Mouse (Mus musculus): ENCODE data around the gene Naa50. TPM values are rescaled to one million over a fixed set of nuclear protein-coding genes. Genes with fewer than 3 reads are reported as not detected.

Gene Naa50
- 98.7 and 103 TPM in 2 replicates for polyA plus RNA-seq (2016; fragmentation: Nextera tagmentation; extraction: Ambion mirVana)

DNA sequence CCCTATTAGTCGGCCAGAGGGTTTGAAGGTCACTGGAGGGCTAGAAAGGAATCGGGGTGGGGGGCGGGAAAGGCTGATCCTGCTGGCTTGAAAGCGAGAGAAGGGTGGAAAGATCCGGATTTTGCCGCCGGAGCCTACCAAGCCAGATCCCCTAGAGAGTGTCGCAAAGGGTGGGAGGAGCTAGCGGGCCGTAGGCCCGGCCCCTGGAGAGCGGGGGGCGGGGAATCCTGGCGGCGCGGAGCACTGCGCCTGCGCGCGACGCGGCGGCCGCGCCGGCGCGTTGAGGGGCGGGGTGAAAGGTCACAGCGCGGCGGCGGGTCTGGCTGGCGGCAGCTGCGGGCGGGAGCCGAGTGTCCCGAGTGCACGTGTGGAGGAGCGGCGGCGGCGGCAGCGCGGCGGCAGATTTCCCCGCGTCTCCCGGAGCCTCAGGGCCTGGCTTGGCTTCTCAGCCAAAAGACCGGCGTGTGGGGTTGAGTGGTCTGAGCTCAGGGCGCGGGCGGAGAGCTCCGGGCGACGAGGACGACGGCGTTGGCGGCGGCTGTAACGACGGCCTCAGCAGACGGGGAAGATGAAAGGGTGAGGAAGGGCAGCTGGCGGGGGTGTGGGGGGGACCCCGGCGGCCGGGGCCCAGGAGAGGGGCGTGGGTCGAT lies at the start of gene Naa50, which contains the start of gene Atp6v1a:
Gene Naa50, plus strand, starts transcription at position 295 of the 650 bp plus-strand sequence.
Gene Atp6v1a, minus strand, starts transcription at position 170 of the 650 bp plus-strand sequence.
- peak within 1 kb of the TSS; percentile 98 for H3K4me2 ChIP-seq
- H3K27ac ChIP-seq (ENCODE audit: poor library complexity, severe bottlenecking): peak within 1 kb of the TSS; percentile 98
- peaks cover 8% of the 10 kb centered on the region for H3K4me1 ChIP-seq (replicated peaks)
- no peaks in the 10 kb centered on the region for H3K36me3 ChIP-seq
- H3K27me3 ChIP-seq (replicated peaks): no peaks in the 10 kb centered on the region
- ATAC-seq (ENCODE audit: insufficient number of reproducible peaks, low FRiP score): peak; percentile 90
- H3K9me3 ChIP-seq (replicated peaks): no peaks in the 10 kb centered on the region
- WGBS: under 1% methylated on average over 64 of the region's 71 CpGs
- peak within 1 kb of the TSS; percentile 90 for H3K9ac ChIP-seq
- peak within 1 kb of the TSS; percentile 92 for H3K4me3 ChIP-seq

GRCm38 (mm10) chr16:44099377-44099776 lies 40.3 kb upstream of the Naa50 start:
- Histone ChIP-seq H3K36me3 (peaks cover 82% of the 10 kb centered on the region), H3K27ac (ENCODE audit: poor library complexity, severe bottlenecking) (no peak overlapping the region), H3K4me1 (replicated peaks) (no peaks in the 10 kb centered on the region), H3K9ac (no peak overlapping the region), H3K4me2 (no peak overlapping the region), H3K9me3 (replicated peaks) (no peaks in the 10 kb centered on the region), H3K4me3 (no peak overlapping the region), H3K27me3 (replicated peaks) (no peaks in the 10 kb centered on the region)
- no peak for ATAC-seq (ENCODE audit: insufficient number of reproducible peaks, low FRiP score)
- 88% methylated on average over 7 of the region's 7 CpGs for WGBS

DNA sequence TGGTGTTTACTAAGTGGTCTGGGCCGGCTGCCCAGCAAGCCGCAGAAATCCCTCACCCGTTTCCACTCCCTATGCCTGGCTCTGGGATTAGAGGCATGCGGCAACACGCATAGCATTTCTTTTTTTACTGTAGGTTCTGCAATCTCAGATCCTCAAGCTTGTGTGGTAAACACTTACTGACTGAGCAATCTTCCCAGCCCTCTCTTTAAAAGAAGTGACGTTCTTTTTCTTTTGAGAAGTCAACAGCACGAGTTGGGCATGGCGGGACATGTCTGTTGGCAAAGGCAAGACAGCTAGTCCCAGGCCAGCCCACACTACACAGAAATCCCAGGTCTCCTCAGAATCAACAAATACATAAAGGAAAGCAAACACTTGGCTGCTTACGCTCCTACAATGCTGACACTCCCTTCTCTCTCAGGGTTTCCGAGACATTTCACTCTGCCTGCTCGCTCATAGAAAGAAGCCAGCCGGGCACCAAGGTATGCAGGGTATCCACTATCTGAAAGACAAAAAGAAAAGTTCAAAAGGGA lies 38.4 kb upstream of the Naa50 start:
- Histone ChIP-seq H3K4me3 (no peak overlapping the region), H3K36me3 (peaks cover 69% of the 10 kb centered on the region), H3K27me3 (replicated peaks) (no peaks in the 10 kb centered on the region), H3K9me3 (replicated peaks) (no peaks in the 10 kb centered on the region), H3K27ac (ENCODE audit: poor library complexity, severe bottlenecking) (no peak overlapping the region), H3K4me2 (no peak overlapping the region), H3K4me1 (replicated peaks) (no peaks in the 10 kb centered on the region), H3K9ac (no peak overlapping the region)
- WGBS: 93% methylated on average over 12 of the region's 12 CpGs
- no peak for ATAC-seq (ENCODE audit: insufficient number of reproducible peaks, low FRiP score)

DNA sequence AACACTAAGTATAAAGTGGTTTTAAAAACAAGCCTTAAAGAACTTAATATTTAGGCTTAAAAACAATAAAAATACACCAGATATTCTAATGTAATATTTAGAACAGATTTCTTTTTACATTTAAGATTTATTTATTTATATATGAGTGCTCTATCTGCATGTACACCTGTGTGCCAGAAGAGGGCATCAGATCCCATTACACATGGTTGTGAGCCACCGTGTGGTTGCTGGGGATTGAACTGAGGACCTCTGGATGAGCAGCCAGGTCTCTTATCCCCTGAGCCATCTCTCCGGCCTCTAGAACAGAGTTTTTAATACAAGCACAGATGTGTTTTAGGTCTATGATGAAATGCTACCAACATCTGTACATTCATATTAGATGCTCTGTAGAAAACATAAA lies 36.7 kb upstream of the Naa50 start:
- H3K4me1 ChIP-seq (replicated peaks): no peaks in the 10 kb centered on the region
- no peaks in the 10 kb centered on the region for H3K9me3 ChIP-seq (replicated peaks)
- no peak overlapping the region for H3K27ac ChIP-seq (ENCODE audit: poor library complexity, severe bottlenecking)
- no peak overlapping the region for H3K9ac ChIP-seq
- H3K27me3 ChIP-seq (replicated peaks): no peaks in the 10 kb centered on the region
- H3K4me3 ChIP-seq: no peak overlapping the region
- WGBS: 91% methylated on average over 2 of the region's 2 CpGs
- H3K36me3 ChIP-seq: peaks cover 71% of the 10 kb centered on the region
- H3K4me2 ChIP-seq: no peak overlapping the region
- no peak for ATAC-seq (ENCODE audit: insufficient number of reproducible peaks, low FRiP score)

DNA sequence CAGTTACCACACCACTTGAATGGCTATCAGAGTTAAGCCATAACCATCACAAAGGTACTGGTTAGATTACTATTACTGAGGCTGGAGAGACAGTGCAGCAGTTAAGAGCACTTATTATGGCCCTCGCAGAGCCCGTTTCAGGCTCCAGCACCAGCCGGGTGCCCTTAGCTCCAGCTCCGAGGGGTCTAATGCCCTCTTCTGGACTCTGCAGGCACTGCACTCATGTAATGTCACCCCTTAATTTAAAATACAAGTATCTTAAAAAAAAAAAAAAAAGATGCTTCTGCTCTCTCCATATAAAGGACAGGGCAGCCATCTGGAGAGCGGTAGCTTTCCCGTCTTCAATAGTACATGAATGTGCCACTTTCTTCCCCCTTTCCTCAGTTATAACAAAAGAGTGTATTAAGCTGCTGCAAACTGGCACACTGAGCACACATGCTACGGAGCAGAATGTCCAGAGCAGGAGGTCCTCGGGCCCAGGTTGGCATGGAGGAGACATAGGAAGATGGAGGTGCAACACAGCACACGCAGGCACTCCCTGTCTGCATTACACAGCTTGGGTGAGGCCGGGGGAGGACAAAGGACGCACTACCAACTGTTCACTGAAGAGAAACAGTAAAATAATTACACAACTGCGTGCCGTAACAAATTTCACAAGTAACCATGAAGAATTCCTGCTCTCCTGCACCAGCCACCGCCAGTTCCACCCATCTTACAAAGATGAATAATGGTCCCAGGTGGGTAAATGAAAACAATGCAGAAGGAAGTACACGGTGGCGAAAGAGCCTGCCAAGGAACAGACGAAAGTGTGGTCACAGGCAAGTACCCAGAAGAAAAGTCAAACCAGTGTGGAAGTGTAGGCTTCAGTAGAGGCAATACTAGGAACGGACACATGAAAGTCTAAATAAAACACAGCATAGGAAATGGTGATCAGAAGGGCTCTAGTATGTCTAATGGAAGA lies 35.5 kb upstream of the Naa50 start:
- Histone ChIP-seq H3K27me3 (replicated peaks) (no peaks in the 10 kb centered on the region), H3K9me3 (replicated peaks) (no peaks in the 10 kb centered on the region), H3K4me3 (no peak overlapping the region), H3K4me2 (no peak overlapping the region), H3K36me3 (peaks cover 71% of the 10 kb centered on the region), H3K27ac (ENCODE audit: poor library complexity, severe bottlenecking) (no peak overlapping the region), H3K9ac (no peak overlapping the region), H3K4me1 (replicated peaks) (no peaks in the 10 kb centered on the region)
- 89% methylated on average over 18 of the region's 18 CpGs for WGBS
- no peak for ATAC-seq (ENCODE audit: insufficient number of reproducible peaks, low FRiP score)

GRCm38 (mm10) chr16:44105211-44105610 lies 34.4 kb upstream of the Naa50 start:
- H3K36me3 ChIP-seq: peaks cover 70% of the 10 kb centered on the region
- no peak for ATAC-seq (ENCODE audit: insufficient number of reproducible peaks, low FRiP score)
- H3K4me3 ChIP-seq: no peak overlapping the region
- no peaks in the 10 kb centered on the region for H3K4me1 ChIP-seq (replicated peaks)
- H3K4me2 ChIP-seq: no peak overlapping the region
- 89% methylated on average over 2 of the region's 2 CpGs for WGBS
- no peak overlapping the region for H3K9ac ChIP-seq
- no peaks in the 10 kb centered on the region for H3K27me3 ChIP-seq (replicated peaks)
- H3K9me3 ChIP-seq (replicated peaks): no peaks in the 10 kb centered on the region
- no peak overlapping the region for H3K27ac ChIP-seq (ENCODE audit: poor library complexity, severe bottlenecking)

DNA sequence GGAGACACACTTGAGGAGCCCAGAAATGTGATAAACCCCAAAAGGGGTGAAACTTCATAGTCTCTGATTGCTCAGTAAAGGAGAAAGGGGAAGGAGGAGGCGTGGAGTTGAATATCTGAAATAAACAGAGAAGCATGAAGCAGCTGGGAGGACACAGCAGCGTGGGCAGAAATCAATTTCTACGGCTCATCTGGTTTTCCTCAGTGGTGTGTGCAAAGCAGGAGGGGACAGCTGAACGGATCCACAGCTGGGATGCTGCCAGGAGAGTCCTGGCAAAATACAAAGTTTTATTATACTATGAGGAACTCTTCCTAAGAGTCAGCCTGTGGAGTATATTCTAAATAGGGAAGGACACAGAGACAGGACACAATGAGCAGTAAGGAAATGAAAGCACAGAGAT lies 30.6 kb upstream of the Naa50 start:
- WGBS: 77% methylated on average over 4 of the region's 4 CpGs
- H3K4me3 ChIP-seq: no peak overlapping the region
- no peak overlapping the region for H3K27ac ChIP-seq (ENCODE audit: poor library complexity, severe bottlenecking)
- H3K27me3 ChIP-seq (replicated peaks): no peaks in the 10 kb centered on the region
- no peaks in the 10 kb centered on the region for H3K9me3 ChIP-seq (replicated peaks)
- H3K4me1 ChIP-seq (replicated peaks): no peaks in the 10 kb centered on the region
- no peak overlapping the region for H3K9ac ChIP-seq
- ATAC-seq (ENCODE audit: insufficient number of reproducible peaks, low FRiP score): no peak
- H3K36me3 ChIP-seq: peaks cover 55% of the 10 kb centered on the region
- H3K4me2 ChIP-seq: no peak overlapping the region

DNA sequence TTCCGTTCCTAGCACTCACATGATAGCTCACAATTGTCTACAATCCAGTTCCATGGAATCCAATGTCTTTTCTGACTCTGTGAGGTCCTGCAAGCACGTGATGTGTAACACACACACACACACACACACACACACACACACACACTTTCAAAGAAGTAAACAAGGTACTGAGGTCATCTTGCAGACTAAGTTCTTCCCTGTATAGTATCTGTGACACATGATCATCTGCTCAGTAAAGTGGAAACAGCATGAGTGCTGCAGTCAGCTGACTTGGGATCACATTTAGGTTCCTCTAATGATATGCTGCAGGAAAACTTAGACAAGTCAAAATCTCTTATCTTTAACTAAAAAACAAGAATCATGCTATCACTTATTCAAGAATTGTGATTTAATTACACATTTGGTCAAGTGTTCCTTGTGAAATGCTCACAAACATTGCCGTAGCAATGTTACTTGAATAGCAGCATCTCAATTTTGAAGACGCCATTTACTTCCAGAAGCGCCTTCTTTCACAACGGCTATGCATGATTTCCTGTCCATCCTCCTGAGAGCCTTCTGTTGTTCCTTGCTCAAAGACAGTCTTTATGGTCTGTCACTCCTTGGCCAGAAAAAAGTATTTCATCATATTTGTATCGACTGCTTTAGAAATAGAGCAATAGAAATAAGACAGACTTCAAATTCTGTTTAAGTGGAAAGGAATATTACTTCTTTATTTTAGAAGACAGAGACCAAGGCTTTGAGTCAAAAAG lies 19.7 kb upstream of the Naa50 start:
- Histone ChIP-seq H3K36me3 (peaks cover 7% of the 10 kb centered on the region), H3K4me2 (no peak overlapping the region), H3K27me3 (replicated peaks) (no peaks in the 10 kb centered on the region), H3K9ac (no peak overlapping the region), H3K4me1 (replicated peaks) (0 out of 2 replicates have a peak, but pooled peaks cover 2% of the 10 kb centered on the region), H3K27ac (ENCODE audit: poor library complexity, severe bottlenecking) (no peak overlapping the region), H3K4me3 (no peak overlapping the region), H3K9me3 (replicated peaks) (no peaks in the 10 kb centered on the region)
- no peak for ATAC-seq (ENCODE audit: insufficient number of reproducible peaks, low FRiP score)
- 84% methylated on average over 7 of the region's 7 CpGs for WGBS

- 86% methylated on average over 6 of the region's 6 CpGs for WGBS
- no peaks in the 10 kb centered on the region for H3K9me3 ChIP-seq (replicated peaks)
- H3K4me2 ChIP-seq: no peak overlapping the region
- no peaks in the 10 kb centered on the region for H3K27me3 ChIP-seq (replicated peaks)
- no peak overlapping the region for H3K27ac ChIP-seq (ENCODE audit: poor library complexity, severe bottlenecking)
- H3K4me3 ChIP-seq: no peak overlapping the region
- H3K9ac ChIP-seq: no peak overlapping the region
- ATAC-seq (ENCODE audit: insufficient number of reproducible peaks, low FRiP score): no peak
- H3K36me3 ChIP-seq: no peaks in the 10 kb centered on the region; the same call in 1 of the 2 replicates
- H3K4me1 ChIP-seq (replicated peaks): 0 out of 2 replicates have a peak, but pooled peaks cover 2% of the 10 kb centered on the region
Measured at GRCm38 (mm10) chr16:44122122-44122521, 17.5 kb upstream of the Naa50 start.

DNA sequence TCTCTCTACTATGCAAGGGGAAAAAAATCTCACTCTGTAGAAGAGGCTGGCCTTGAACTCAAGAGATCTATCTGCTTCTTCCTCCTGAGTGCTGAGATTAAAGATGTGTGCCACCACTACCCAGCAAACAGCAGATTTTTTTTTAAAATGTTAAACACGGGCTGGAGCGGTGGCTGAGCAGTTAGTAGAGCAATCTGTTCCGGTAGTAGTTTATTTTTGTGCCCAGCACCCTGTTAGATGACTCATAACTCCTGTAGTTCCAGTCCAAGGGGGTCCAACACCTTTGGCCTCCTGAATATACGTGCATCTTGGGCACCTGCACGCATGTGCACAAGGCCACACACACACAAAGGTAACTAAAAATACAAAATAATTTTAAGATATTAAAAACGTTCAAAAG lies 17.1 kb upstream of the Naa50 start:
- Histone ChIP-seq H3K9ac (no peak overlapping the region), H3K4me2 (no peak overlapping the region), H3K4me1 (replicated peaks) (0 out of 2 replicates have a peak, but pooled peaks cover 2% of the 10 kb centered on the region), H3K36me3 (no peaks in the 10 kb centered on the region; the same call in 1 of the 2 replicates), H3K27me3 (replicated peaks) (no peaks in the 10 kb centered on the region), H3K4me3 (no peak overlapping the region), H3K27ac (ENCODE audit: poor library complexity, severe bottlenecking) (no peak overlapping the region), H3K9me3 (replicated peaks) (no peaks in the 10 kb centered on the region)
- ATAC-seq (ENCODE audit: insufficient number of reproducible peaks, low FRiP score): no peak
- 75% methylated on average over 6 of the region's 6 CpGs for WGBS
